Mouse (Mus musculus): ENCODE measurements around the gene Stk33. TPM values are rescaled to one million over a fixed set of nuclear protein-coding genes. Genes with fewer than 3 reads are reported as not detected.

Gene Stk33
- polyA plus RNA-seq, 1 experiment from 2014 or later = 0.10 TPM

GRCm38 (mm10) chr7:109357877-109358276 is 81.0 kb downstream of the Stk33 start:
- ATAC-seq (ENCODE audit: insufficient read depth) = no peak
- Histone ChIP-seq H3K9me3 (replicated peaks) (no peaks in the 10 kb centered on the region), H3K4me2 (no peak overlapping the region), H3K27me3 (no peaks in the 10 kb centered on the region), H3K4me1 (replicated peaks) (no peaks in the 10 kb centered on the region), H3K9ac (no peak overlapping the region), H3K27ac (replicated peaks) (no peak overlapping the region), H3K36me3 (replicated peaks) (no peaks in the 10 kb centered on the region), H3K4me3 (replicated peaks) (no peak overlapping the region)
- WGBS (ENCODE audit: insufficient replicate concordance) = 29% methylated on average over 1 of the region's 1 CpGs

GRCm38 (mm10) chr7:109347241-109347640 is 91.6 kb downstream of the Stk33 start:
- Histone ChIP-seq H3K36me3 (replicated peaks) (no peaks in the 10 kb centered on the region), H3K9ac (no peak overlapping the region), H3K27me3 (no peaks in the 10 kb centered on the region), H3K9me3 (replicated peaks) (no peaks in the 10 kb centered on the region), H3K4me1 (replicated peaks) (no peaks in the 10 kb centered on the region), H3K4me2 (no peak overlapping the region), H3K4me3 (replicated peaks) (no peak overlapping the region), H3K27ac (replicated peaks) (no peak overlapping the region)
- no peak for ATAC-seq (ENCODE audit: insufficient read depth)
- 72% methylated on average over 3 of the region's 3 CpGs for whole genome bisulfite sequencing (ENCODE audit: insufficient replicate concordance)

GRCm38 (mm10) chr7:109331722-109332121 is 107.2 kb downstream of the Stk33 start:
- H3K4me3 ChIP-seq (replicated peaks) = no peak overlapping the region
- H3K27me3 ChIP-seq = no peaks in the 10 kb centered on the region
- no peak overlapping the region for H3K9ac ChIP-seq
- no peaks in the 10 kb centered on the region for H3K36me3 ChIP-seq (replicated peaks)
- WGBS (ENCODE audit: insufficient replicate concordance) = 68% methylated on average over 8 of the region's 8 CpGs
- H3K27ac ChIP-seq (replicated peaks) = no peak overlapping the region
- H3K4me2 ChIP-seq = no peak overlapping the region
- H3K4me1 ChIP-seq (replicated peaks) = no peaks in the 10 kb centered on the region
- no peak for ATAC-seq (ENCODE audit: insufficient read depth)
- no peaks in the 10 kb centered on the region for H3K9me3 ChIP-seq (replicated peaks)

GRCm38 (mm10) chr7:109328772-109329171 is 110.1 kb downstream of the Stk33 start:
- Histone ChIP-seq H3K27me3 (no peaks in the 10 kb centered on the region), H3K9ac (no peak overlapping the region), H3K4me3 (replicated peaks) (no peak overlapping the region), H3K4me1 (replicated peaks) (no peaks in the 10 kb centered on the region), H3K27ac (replicated peaks) (no peak overlapping the region), H3K36me3 (replicated peaks) (no peaks in the 10 kb centered on the region), H3K4me2 (no peak overlapping the region), H3K9me3 (replicated peaks) (no peaks in the 10 kb centered on the region)
- ATAC-seq (ENCODE audit: insufficient read depth) = no peak
- 50% methylated on average over 3 of the region's 3 CpGs for WGBS (ENCODE audit: insufficient replicate concordance)

- no peaks in the 10 kb centered on the region for H3K9me3 ChIP-seq (replicated peaks)
- no peak overlapping the region for H3K9ac ChIP-seq
- ATAC-seq (ENCODE audit: insufficient read depth) = no peak
- no peaks in the 10 kb centered on the region for H3K27me3 ChIP-seq
- no peaks in the 10 kb centered on the region for H3K36me3 ChIP-seq (replicated peaks)
- H3K4me2 ChIP-seq = no peak overlapping the region
- WGBS (ENCODE audit: insufficient replicate concordance) = 46% methylated on average over 4 of the region's 4 CpGs
- no peak overlapping the region for H3K4me3 ChIP-seq (replicated peaks)
- no peaks in the 10 kb centered on the region for H3K4me1 ChIP-seq (replicated peaks)
- H3K27ac ChIP-seq (replicated peaks) = no peak overlapping the region
Measured at GRCm38 (mm10) chr7:109326813-109327212, 112.1 kb downstream of the Stk33 start.

- Histone ChIP-seq H3K4me2 (no peak overlapping the region), H3K4me3 (replicated peaks) (no peak overlapping the region), H3K27me3 (no peaks in the 10 kb centered on the region), H3K9me3 (replicated peaks) (no peaks in the 10 kb centered on the region), H3K36me3 (replicated peaks) (no peaks in the 10 kb centered on the region), H3K9ac (no peak overlapping the region), H3K27ac (replicated peaks) (no peak overlapping the region), H3K4me1 (replicated peaks) (no peaks in the 10 kb centered on the region)
- WGBS (ENCODE audit: insufficient replicate concordance) = 57% methylated on average over 3 of the region's 3 CpGs
- no peak for ATAC-seq (ENCODE audit: insufficient read depth)
Measured at GRCm38 (mm10) chr7:109325731-109326130, 113.2 kb downstream of the Stk33 start.

GRCm38 (mm10) chr7:109325169-109325568 is 113.7 kb downstream of the Stk33 start:
- no peaks in the 10 kb centered on the region for H3K4me1 ChIP-seq (replicated peaks)
- H3K9me3 ChIP-seq (replicated peaks) = no peaks in the 10 kb centered on the region
- no peak overlapping the region for H3K4me3 ChIP-seq (replicated peaks)
- no peak overlapping the region for H3K27ac ChIP-seq (replicated peaks)
- no peaks in the 10 kb centered on the region for H3K27me3 ChIP-seq
- H3K9ac ChIP-seq = no peak overlapping the region
- no peak for ATAC-seq (ENCODE audit: insufficient read depth)
- 65% methylated on average over 9 of the region's 9 CpGs for WGBS (ENCODE audit: insufficient replicate concordance)
- H3K4me2 ChIP-seq = no peak overlapping the region
- H3K36me3 ChIP-seq (replicated peaks) = no peaks in the 10 kb centered on the region

- no peak for ATAC-seq (ENCODE audit: insufficient read depth)
- H3K4me1 ChIP-seq (replicated peaks) = no peaks in the 10 kb centered on the region
- no peaks in the 10 kb centered on the region for H3K36me3 ChIP-seq (replicated peaks)
- H3K4me2 ChIP-seq = no peak overlapping the region
- no peak overlapping the region for H3K4me3 ChIP-seq (replicated peaks)
- H3K27ac ChIP-seq (replicated peaks) = no peak overlapping the region
- H3K9ac ChIP-seq = no peak overlapping the region
- no peaks in the 10 kb centered on the region for H3K27me3 ChIP-seq
- WGBS (ENCODE audit: insufficient replicate concordance) = 70% methylated on average over 2 of the region's 2 CpGs
- H3K9me3 ChIP-seq (replicated peaks) = no peaks in the 10 kb centered on the region
Measured at GRCm38 (mm10) chr7:109309506-109309905, 129.4 kb downstream of the Stk33 start.

- H3K4me2 ChIP-seq = no peak overlapping the region
- H3K36me3 ChIP-seq (replicated peaks) = no peaks in the 10 kb centered on the region
- 56% methylated on average over 3 of the region's 3 CpGs for WGBS (ENCODE audit: insufficient replicate concordance)
- H3K4me1 ChIP-seq (replicated peaks) = no peaks in the 10 kb centered on the region
- no peak overlapping the region for H3K9ac ChIP-seq
- H3K4me3 ChIP-seq (replicated peaks) = no peak overlapping the region
- no peak overlapping the region for H3K27ac ChIP-seq (replicated peaks)
- H3K27me3 ChIP-seq = no peaks in the 10 kb centered on the region
- no peak for ATAC-seq (ENCODE audit: insufficient read depth)
- H3K9me3 ChIP-seq (replicated peaks) = no peaks in the 10 kb centered on the region
Measured at GRCm38 (mm10) chr7:109295807-109296206, 143.1 kb downstream of the Stk33 start.

GRCm38 (mm10) chr7:109295351-109295750 is 143.5 kb downstream of the Stk33 start:
- 48% methylated on average over 5 of the region's 5 CpGs for WGBS (ENCODE audit: insufficient replicate concordance)
- H3K9me3 ChIP-seq (replicated peaks) = no peaks in the 10 kb centered on the region
- ATAC-seq (ENCODE audit: insufficient read depth) = no peak
- no peaks in the 10 kb centered on the region for H3K36me3 ChIP-seq (replicated peaks)
- no peak overlapping the region for H3K9ac ChIP-seq
- no peaks in the 10 kb centered on the region for H3K27me3 ChIP-seq
- H3K4me3 ChIP-seq (replicated peaks) = no peak overlapping the region
- no peaks in the 10 kb centered on the region for H3K4me1 ChIP-seq (replicated peaks)
- no peak overlapping the region for H3K4me2 ChIP-seq
- H3K27ac ChIP-seq (replicated peaks) = no peak overlapping the region

- no peaks in the 10 kb centered on the region for H3K36me3 ChIP-seq (replicated peaks)
- no peaks in the 10 kb centered on the region for H3K4me1 ChIP-seq (replicated peaks)
- no peaks in the 10 kb centered on the region for H3K9me3 ChIP-seq (replicated peaks)
- H3K27me3 ChIP-seq = no peaks in the 10 kb centered on the region
- no peak overlapping the region for H3K4me2 ChIP-seq
- H3K9ac ChIP-seq = no peak overlapping the region
- ATAC-seq (ENCODE audit: insufficient read depth) = no peak
- H3K27ac ChIP-seq (replicated peaks) = no peak overlapping the region
- no peak overlapping the region for H3K4me3 ChIP-seq (replicated peaks)
- 35% methylated on average over 2 of the region's 2 CpGs for WGBS (ENCODE audit: insufficient replicate concordance)
Measured at GRCm38 (mm10) chr7:109290501-109290900, 148.4 kb downstream of the Stk33 start.

GRCm38 (mm10) chr7:109289106-109289505 is 149.8 kb downstream of the Stk33 start:
- WGBS (ENCODE audit: insufficient replicate concordance) = 58% methylated on average over 6 of the region's 6 CpGs
- no peak for ATAC-seq (ENCODE audit: insufficient read depth)
- Histone ChIP-seq H3K27ac (replicated peaks) (no peak overlapping the region), H3K9me3 (replicated peaks) (no peaks in the 10 kb centered on the region), H3K4me1 (replicated peaks) (no peaks in the 10 kb centered on the region), H3K27me3 (no peaks in the 10 kb centered on the region), H3K9ac (no peak overlapping the region), H3K4me3 (replicated peaks) (no peak overlapping the region), H3K4me2 (no peak overlapping the region), H3K36me3 (replicated peaks) (no peaks in the 10 kb centered on the region)
